Mouse (Mus musculus) midbrain, postnatal 0 days (tissue): ENCODE results near the gene Sertad1. TPM values are rescaled to one million over a fixed set of nuclear protein-coding genes. Genes with fewer than 3 reads are reported as not detected.
A peak's percentile ranks its signal among the peaks of the same experiment; 100 is the strongest.

Experiments used
- ATAC-seq: fragments of 200-750 bp; cut with Nextera tagmentation; 2 replicates; pipeline ENCODE4 v1.8.0; 2017; ENCODE audit warnings: moderate number of reproducible peaks, mild to moderate bottlenecking, moderate TSS enrichment, moderate library complexity; ENCODE audit not compliant: low FRiP score
- DNase-seq: peaks from one replicate; pipeline ENCODE4 v3.0.0-alpha.2; 2015; ENCODE audit warnings: low spot score
- H3K27ac ChIP-seq: fragments of 300-500 bp; sonication (generic); 2 replicates; pipeline ENCODE4 v1.5.1; 2014; ENCODE audit warnings: low read depth, mild to moderate bottlenecking, low read length, mixed read lengths
- H3K27me3 ChIP-seq: fragments of 300-500 bp; sonication (generic); 2 replicates; pipeline ENCODE4 v1.6.1; 2014; ENCODE audit warnings: low read length, control low read depth, mixed read lengths; ENCODE audit not compliant: insufficient read depth
- H3K36me3 ChIP-seq: fragments of 300-500 bp; sonication (generic); 2 replicates; pipeline ENCODE4 v1.6.1; 2014; ENCODE audit warnings: low read length, control low read depth, mixed read lengths; ENCODE audit not compliant: insufficient read depth
- H3K4me1 ChIP-seq: fragments of 300-500 bp; sonication (generic); 2 replicates; pipeline ENCODE4 v1.6.1; 2014; ENCODE audit warnings: mild to moderate bottlenecking, control low read depth, antibody characterized with exemption, low read length, mixed read lengths; ENCODE audit not compliant: insufficient read depth
- H3K4me2 ChIP-seq: fragments of 300-500 bp; sonication (generic); 2 replicates; pipeline ENCODE4 v1.6.1; 2014; ENCODE audit warnings: low read depth, mild to moderate bottlenecking, low read length, mixed read lengths; ENCODE audit not compliant: poor library complexity, severe bottlenecking
- H3K4me3 ChIP-seq: fragments of 300-500 bp; sonication (generic); 2 replicates; pipeline ENCODE4 v1.5.1; 2014; ENCODE audit warnings: low read depth, mild to moderate bottlenecking, low read length, moderate library complexity
- H3K9ac ChIP-seq: fragments of 300-500 bp; sonication (generic); replicated peaks from 2 replicates; pipeline ENCODE4 v1.6.1; 2014; ENCODE audit warnings: mild to moderate bottlenecking, low read length, moderate library complexity, mixed read lengths; ENCODE audit not compliant: poor library complexity, severe bottlenecking
- H3K9me3 ChIP-seq: fragments of 300-500 bp; sonication (generic); 2 replicates; pipeline ENCODE4 v1.6.1; 2016; ENCODE audit warnings: low read length, control low read depth
- CTCF ChIP-seq: IDR thresholded peaks from 2 replicates; pipeline ENCODE4 v1.5.1; 2016; ENCODE audit warnings: antibody characterized with exemption, mild to moderate bottlenecking
- WGBS: fragments of 180-500 bp; shearing (Covaris S2); extraction: QIAGEN DNeasy Blood & Tissue Kit; methylation state at CpG from one replicate; pipeline ENCODE4 v1.1.7; 2014; 5-methylcytosine and 5-hydroxymethylcytosine counted together
- polyA plus RNA-seq: library from polyadenylated mRNA; unstranded; fragments of >200 nt; fragmentation: Nextera tagmentation; extraction: Ambion mirVana; gene quantifications from 2 replicates; pipeline ENCODE4 v1.2.1, GENCODE M21; 2015
- total RNA-seq: library from RNA; depleted of rRNA; stranded (reverse); fragments of >200 nt; gene quantifications from 2 replicates; pipeline ENCODE4 v1.2.3, GENCODE M21; 2014

Sertad1 gene
- total and polyA plus RNA-seq, 2 experiments from 2014 or later, result 6.9 to 10.5 TPM

- no peak for TF ChIP-seq CTCF
- WGBS, result 80% methylated on average over 10 of the region's 10 CpGs
Observed at GRCm38 (mm10) chr7:27454461-27455121, 32.1 kb upstream of the Sertad1 start.

DNA sequence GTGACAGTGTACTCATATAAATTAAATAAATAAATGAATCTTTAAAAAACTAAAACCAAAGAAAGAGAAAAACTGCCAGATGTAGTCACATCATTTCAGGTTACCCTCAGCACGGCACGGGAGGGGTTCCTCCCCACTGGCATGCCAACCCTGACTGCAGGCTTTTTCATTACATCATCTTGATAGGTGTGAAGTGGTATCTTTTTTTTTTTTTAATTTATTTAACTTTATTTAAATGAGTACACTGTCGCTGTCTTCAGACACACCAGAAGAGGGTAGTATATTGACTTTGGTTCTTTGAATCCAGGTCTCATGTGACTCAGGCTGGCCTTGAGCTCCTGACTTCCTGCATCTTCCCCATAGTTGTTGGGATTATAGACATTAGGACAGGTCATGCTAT is 31.4 kb upstream of the Sertad1 start:
- Histone ChIP-seq H3K27ac (no peak overlapping the region), H3K4me2 (no peak overlapping the region), H3K27me3 (no peaks in the 10 kb centered on the region), H3K9ac (no peak overlapping the region), H3K36me3 (no peaks in the 10 kb centered on the region), H3K4me3 (no peak overlapping the region), H3K4me1 (no peaks in the 10 kb centered on the region), H3K9me3 (no peaks in the 10 kb centered on the region)
- 97% methylated on average over 3 of the region's 3 CpGs for WGBS
- TF ChIP-seq CTCF, result no peak
- no peak for ATAC-seq
- DNase-seq, result no peak

More at GRCm38 (mm10) chr7:27454461-27455121, 32.1 kb upstream of the Sertad1 start:
- Histone ChIP-seq H3K4me2 (no peak overlapping the region), H3K9me3 (no peaks in the 10 kb centered on the region), H3K4me1 (no peaks in the 10 kb centered on the region), H3K9ac (no peak overlapping the region), H3K27me3 (no peaks in the 10 kb centered on the region), H3K36me3 (no peaks in the 10 kb centered on the region), H3K27ac (no peak overlapping the region), H3K4me3 (no peak overlapping the region)
- ATAC-seq (no peak), DNase-seq (no peak)

- H3K4me2 ChIP-seq, result no peak overlapping the region
- no peaks in the 10 kb centered on the region for H3K27me3 ChIP-seq
- 79% methylated on average over 4 of the region's 4 CpGs for WGBS
- H3K9me3 ChIP-seq, result no peaks in the 10 kb centered on the region
- no peak overlapping the region for H3K9ac ChIP-seq
- TF ChIP-seq CTCF, result no peak
- no peak for ATAC-seq
- no peak overlapping the region for H3K27ac ChIP-seq
- H3K4me1 ChIP-seq, result no peaks in the 10 kb centered on the region
- no peak overlapping the region for H3K4me3 ChIP-seq
- no peak for DNase-seq
- H3K36me3 ChIP-seq, result no peaks in the 10 kb centered on the region
Observed at GRCm38 (mm10) chr7:27458614-27459013, 28.1 kb upstream of the Sertad1 start.

GRCm38 (mm10) chr7:27459640-27460039 is 27.1 kb upstream of the Sertad1 start:
- DNase-seq (no peak), ATAC-seq (no peak)
- no peak overlapping the region for H3K4me3 ChIP-seq
- no peak overlapping the region for H3K27ac ChIP-seq
- WGBS, result 90% methylated on average over 5 of the region's 5 CpGs
- no peaks in the 10 kb centered on the region for H3K9me3 ChIP-seq
- TF ChIP-seq CTCF, result no peak
- H3K4me2 ChIP-seq, result no peak overlapping the region
- no peaks in the 10 kb centered on the region for H3K36me3 ChIP-seq
- no peak overlapping the region for H3K9ac ChIP-seq
- H3K27me3 ChIP-seq, result no peaks in the 10 kb centered on the region
- no peaks in the 10 kb centered on the region for H3K4me1 ChIP-seq

DNA sequence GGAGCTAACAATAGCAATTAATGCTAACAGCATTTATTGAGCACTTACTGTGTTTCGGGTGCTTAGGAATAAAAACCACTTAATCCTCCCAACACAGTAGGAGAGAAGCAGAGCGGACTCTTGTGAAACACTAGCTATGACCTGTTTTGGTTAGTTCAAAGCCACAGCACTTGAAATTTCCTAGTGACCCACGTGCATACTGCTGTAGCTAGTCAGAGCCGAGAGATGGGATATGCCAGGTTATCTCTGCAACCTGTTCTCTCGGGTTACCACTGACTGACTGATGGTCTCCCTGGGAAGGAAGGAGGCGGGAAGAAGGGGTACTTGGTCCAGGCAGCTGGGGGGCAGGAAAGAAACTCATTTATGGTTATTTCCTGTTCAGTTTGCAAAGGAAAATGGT is 26.2 kb upstream of the Sertad1 start:
- no peaks in the 10 kb centered on the region for H3K36me3 ChIP-seq
- H3K9me3 ChIP-seq, result no peaks in the 10 kb centered on the region
- no peak for ATAC-seq
- no peaks in the 10 kb centered on the region for H3K27me3 ChIP-seq
- no peak overlapping the region for H3K4me2 ChIP-seq
- no peaks in the 10 kb centered on the region for H3K4me1 ChIP-seq
- no peak overlapping the region for H3K9ac ChIP-seq
- TF ChIP-seq CTCF, result no peak
- WGBS, result 86% methylated on average over 6 of the region's 6 CpGs
- no peak overlapping the region for H3K27ac ChIP-seq
- H3K4me3 ChIP-seq, result no peak overlapping the region
- no peak for DNase-seq

- WGBS, result 23% methylated on average over 4 of the region's 4 CpGs
- no peaks in the 10 kb centered on the region for H3K36me3 ChIP-seq
- H3K9ac ChIP-seq, result no peak overlapping the region
- no peaks in the 10 kb centered on the region for H3K4me1 ChIP-seq
- no peak for TF ChIP-seq CTCF
- no peak overlapping the region for H3K27ac ChIP-seq
- DNase-seq (peak; percentile 10), ATAC-seq (no peak)
- H3K4me2 ChIP-seq, result no peak overlapping the region
- no peak overlapping the region for H3K4me3 ChIP-seq
- no peaks in the 10 kb centered on the region for H3K9me3 ChIP-seq
- H3K27me3 ChIP-seq, result no peaks in the 10 kb centered on the region
Observed at GRCm38 (mm10) chr7:27467648-27468047, 19.1 kb upstream of the Sertad1 start.
